Mouse (Mus musculus) kidney, embryonic 14.5 days (tissue): ENCODE results near the gene Atg2a. TPM values are rescaled to one million over a fixed set of nuclear protein-coding genes. Genes with fewer than 3 reads are reported as not detected.
A peak's percentile ranks its signal among the peaks of the same experiment; 100 is the strongest.
"Not testable (repeated sequence)": the region's sequence is repeated elsewhere in the genome, so short reads cannot be mapped to it uniquely, and the experiment has no call there.

Source experiments
- ATAC-seq: fragments of 200-750 bp; cut with Nextera tagmentation; 2 replicates; pipeline ENCODE4 v1.8.0; 2017; ENCODE audit warnings: moderate number of reproducible peaks, mild to moderate bottlenecking, moderate TSS enrichment, moderate library complexity; ENCODE audit not compliant: low FRiP score, low TSS enrichment
- H3K27ac ChIP-seq: fragments of 300-500 bp; sonication (generic); 2 replicates; pipeline ENCODE4 v1.5.1; 2014; ENCODE audit warnings: low read depth, mild to moderate bottlenecking, low read length, moderate library complexity, mixed read lengths
- H3K27me3 ChIP-seq: fragments of 300-500 bp; sonication (generic); 2 replicates; pipeline ENCODE4 v1.6.1; 2014; ENCODE audit warnings: mild to moderate bottlenecking, low read length; ENCODE audit not compliant: control insufficient read depth, insufficient read depth
- H3K36me3 ChIP-seq: fragments of 300-500 bp; sonication (generic); 2 replicates; pipeline ENCODE4 v1.6.1; 2014; ENCODE audit warnings: low read length, mixed read lengths; ENCODE audit not compliant: control insufficient read depth, insufficient read depth
- H3K4me1 ChIP-seq: fragments of 300-500 bp; sonication (generic); 2 replicates; pipeline ENCODE4 v1.6.1; 2014; ENCODE audit warnings: low read length, mixed read lengths; ENCODE audit not compliant: control insufficient read depth, insufficient read depth
- H3K4me2 ChIP-seq: fragments of 300-500 bp; sonication (generic); replicated peaks from 2 replicates; pipeline ENCODE4 v1.6.1; 2014; ENCODE audit warnings: low read depth, mild to moderate bottlenecking, low read length
- H3K4me3 ChIP-seq: fragments of 300-500 bp; sonication (generic); 2 replicates; pipeline ENCODE4 v1.5.1; 2014; ENCODE audit warnings: mild to moderate bottlenecking, low read length
- H3K9ac ChIP-seq: fragments of 300-500 bp; sonication (generic); 2 replicates; pipeline ENCODE4 v1.6.1; 2014; ENCODE audit warnings: low read depth, mild to moderate bottlenecking, low read length, moderate library complexity
- H3K9me3 ChIP-seq: fragments of 300-500 bp; sonication (generic); 2 replicates; pipeline ENCODE4 v1.6.1; 2016; ENCODE audit warnings: low read length; ENCODE audit not compliant: control insufficient read depth
- WGBS: fragments of 180-500 bp; shearing (Covaris S2); extraction: QIAGEN DNeasy Blood & Tissue Kit; methylation state at CpG from one replicate; pipeline ENCODE4 v1.1.7; 2014; 5-methylcytosine and 5-hydroxymethylcytosine counted together
- polyA plus RNA-seq: library from polyadenylated mRNA; unstranded; fragments of >200 nt; fragmentation: Nextera tagmentation; extraction: Ambion mirVana; gene quantifications from 2 replicates; pipeline ENCODE4 v1.2.1, GENCODE M21; 2014

Gene Atg2a
- polyA plus RNA-seq, 1 experiment from 2014 or later, result 12.4 TPM

DNA sequence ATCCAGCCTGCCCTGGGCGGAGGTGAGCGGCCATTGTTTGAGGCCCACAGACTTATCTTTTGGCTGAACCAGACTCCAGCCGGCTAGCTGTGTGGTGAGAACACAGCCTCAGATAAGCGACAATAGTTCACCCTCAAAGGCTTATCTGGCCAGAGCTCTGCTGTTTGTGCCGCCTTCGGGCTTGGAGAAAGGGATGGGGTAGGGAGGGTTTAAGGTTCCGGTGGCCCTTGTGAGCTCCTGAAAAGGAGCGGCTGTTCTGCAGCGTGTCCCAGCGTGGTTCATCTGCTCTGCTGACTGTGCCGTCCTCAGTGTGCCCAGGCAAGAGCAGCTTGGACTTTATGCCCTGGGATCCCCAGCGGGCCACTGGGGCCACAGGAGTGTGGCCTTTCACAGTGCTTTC is 43.0 kb downstream of the Atg2a start:
- Histone ChIP-seq H3K27me3 (no peaks in the 10 kb centered on the region), H3K4me3 (no peak overlapping the region), H3K9me3 (no peaks in the 10 kb centered on the region), H3K36me3 (peaks cover 69% of the 10 kb centered on the region), H3K4me1 (peaks cover 7% of the 10 kb centered on the region), H3K27ac (no peak overlapping the region), H3K9ac (no peak overlapping the region), H3K4me2 (no peak overlapping the region)
- WGBS, result 95% methylated on average over 12 of the region's 12 CpGs
- no peak for ATAC-seq

DNA sequence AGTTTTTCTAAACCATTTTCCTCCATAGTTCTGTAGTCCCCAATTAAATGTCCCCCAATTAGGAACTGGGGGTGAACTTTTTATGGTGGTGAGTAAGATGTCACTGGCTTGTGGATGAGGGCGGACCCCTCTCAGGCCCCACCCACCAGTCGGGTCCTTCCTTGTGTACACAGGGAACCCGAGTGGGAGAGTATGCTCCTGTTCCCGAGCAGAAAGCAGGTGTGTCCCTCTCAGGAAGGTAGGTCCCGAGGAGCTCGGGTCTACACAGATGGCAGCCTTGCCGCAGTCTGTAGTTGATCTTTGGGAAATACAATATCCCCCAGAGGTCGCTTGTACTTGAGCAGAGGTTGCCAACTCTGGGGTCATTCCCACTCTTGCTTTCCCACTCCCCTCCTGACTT is 43.8 kb downstream of the Atg2a start:
- ATAC-seq, result no peak
- Histone ChIP-seq H3K27me3 (no peaks in the 10 kb centered on the region), H3K9me3 (no peaks in the 10 kb centered on the region), H3K36me3 (peaks cover 68% of the 10 kb centered on the region), H3K4me3 (no peak overlapping the region), H3K4me2 (no peak overlapping the region), H3K27ac (no peak overlapping the region), H3K4me1 (no peaks in the 10 kb centered on the region), H3K9ac (no peak overlapping the region)
- 69% methylated on average over 8 of the region's 8 CpGs for WGBS

DNA sequence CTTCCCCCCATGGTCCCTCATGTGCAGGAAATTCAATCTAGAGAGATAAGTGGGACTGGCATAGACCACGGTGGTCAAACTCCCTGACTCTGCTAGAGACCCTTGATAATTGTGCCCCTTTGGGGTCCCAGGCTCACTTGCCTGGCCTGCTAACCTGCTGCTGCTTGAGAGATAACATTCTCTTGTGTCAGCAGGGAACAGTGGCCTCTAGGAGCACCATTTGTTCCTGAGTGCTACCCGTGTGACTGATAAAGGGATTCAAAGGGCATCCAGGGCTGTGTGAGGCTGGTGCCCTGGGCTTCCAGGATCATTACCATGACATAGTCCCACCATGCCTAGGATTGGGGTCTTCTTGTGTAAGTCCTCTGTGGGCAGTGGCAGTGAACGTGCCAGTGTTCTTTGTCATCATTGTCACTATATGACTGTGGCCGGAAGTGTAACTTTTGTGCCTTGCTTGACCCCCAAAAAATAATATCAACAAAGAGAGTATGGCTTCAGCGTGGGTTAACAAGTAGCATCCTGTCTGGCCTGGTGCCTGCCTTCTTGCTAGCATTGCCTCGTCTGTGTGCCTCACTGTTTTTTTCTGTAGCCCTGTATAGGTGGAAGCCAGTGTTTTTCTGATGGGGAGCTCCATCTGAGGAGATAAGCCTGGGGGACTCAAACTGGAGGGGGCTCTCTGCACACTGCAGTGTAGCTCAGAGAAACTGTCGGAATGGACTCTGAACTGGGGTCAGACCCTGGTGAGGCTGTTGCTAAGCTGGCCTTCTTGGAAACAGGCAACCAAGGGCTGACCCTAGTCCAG is 44.4 kb downstream of the Atg2a start:
- Histone ChIP-seq H3K4me1 (0 out of 2 replicates have a peak, but pooled peaks cover under 1% of the 10 kb centered on the region), H3K27ac (no peak overlapping the region), H3K9me3 (no peaks in the 10 kb centered on the region), H3K9ac (no peak overlapping the region; the same call in 1 of the 2 replicates), H3K4me3 (no peak overlapping the region), H3K27me3 (no peaks in the 10 kb centered on the region), H3K4me2 (no peak overlapping the region), H3K36me3 (peaks cover 63% of the 10 kb centered on the region)
- no peak for ATAC-seq
- WGBS, result 74% methylated on average over 7 of the region's 7 CpGs

DNA sequence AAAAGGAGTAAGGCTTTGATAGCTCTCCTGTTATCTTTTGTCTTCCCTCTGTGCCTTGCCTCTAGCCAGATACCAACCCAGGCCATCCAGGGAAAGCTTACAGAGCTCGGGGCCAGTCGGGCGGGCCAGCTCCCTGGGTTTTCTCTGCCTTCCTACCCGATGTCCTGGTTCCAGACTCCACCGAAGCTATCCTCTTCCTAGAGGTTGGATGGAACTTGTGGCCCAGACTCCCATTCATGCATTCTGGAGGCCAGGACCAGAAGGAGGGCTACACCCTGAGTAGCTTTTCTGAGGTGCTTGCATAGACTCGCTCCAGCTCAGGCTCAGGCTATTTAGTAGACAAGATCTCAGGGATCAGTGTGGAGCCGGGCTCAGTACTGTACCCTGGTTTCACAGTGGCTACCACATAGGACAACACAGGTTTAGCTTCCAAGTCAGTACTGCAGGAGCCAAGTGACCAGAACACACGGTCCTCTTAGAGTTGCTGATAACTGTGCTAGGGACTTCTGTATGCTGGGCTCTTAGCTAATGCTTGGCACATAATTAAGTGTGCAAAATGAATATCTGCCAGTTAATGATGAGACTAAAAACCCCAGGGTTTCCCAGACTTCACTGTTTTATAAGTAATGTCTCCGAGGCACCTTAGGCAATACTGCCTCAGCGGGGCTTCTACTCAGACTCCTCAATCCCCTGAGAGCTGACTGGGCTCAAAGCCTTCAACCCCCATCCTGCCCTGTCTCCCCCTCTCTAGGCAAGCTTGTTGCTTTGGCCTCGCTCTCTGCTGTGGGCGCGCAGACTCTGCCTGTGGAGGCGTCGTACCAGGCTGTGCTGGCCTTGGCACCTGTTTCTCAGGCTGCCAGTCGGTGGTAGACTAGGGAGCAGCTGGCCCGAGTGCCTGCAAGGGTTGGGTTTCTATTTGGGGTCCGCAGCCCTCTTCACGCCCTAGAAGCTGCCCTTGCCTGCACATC is 45.2 kb downstream of the Atg2a start:
- 91% methylated on average over 19 of the region's 19 CpGs for WGBS
- no peaks in the 10 kb centered on the region for H3K9me3 ChIP-seq
- no peak overlapping the region for H3K27ac ChIP-seq
- H3K9ac ChIP-seq, result no peak overlapping the region
- H3K4me1 ChIP-seq, result 0 out of 2 replicates have a peak, but pooled peaks cover 3% of the 10 kb centered on the region
- no peak overlapping the region for H3K4me3 ChIP-seq
- no peak for ATAC-seq
- no peaks in the 10 kb centered on the region for H3K27me3 ChIP-seq
- H3K4me2 ChIP-seq, result no peak overlapping the region
- H3K36me3 ChIP-seq, result peaks cover 60% of the 10 kb centered on the region

- Histone ChIP-seq H3K36me3 (peaks cover 49% of the 10 kb centered on the region), H3K27ac (no peak overlapping the region), H3K4me2 (no peak overlapping the region), H3K4me1 (0 out of 2 replicates have a peak, but pooled peaks cover 3% of the 10 kb centered on the region), H3K4me3 (no peak overlapping the region), H3K9ac (no peak overlapping the region), H3K27me3 (no peaks in the 10 kb centered on the region), H3K9me3 (no peaks in the 10 kb centered on the region)
- WGBS, result 66% methylated on average over 13 of the region's 13 CpGs
- ATAC-seq, result no peak
These were observed 46.9 kb downstream of the Atg2a start for GRCm38 (mm10) chr19:6288236-6288894.

DNA sequence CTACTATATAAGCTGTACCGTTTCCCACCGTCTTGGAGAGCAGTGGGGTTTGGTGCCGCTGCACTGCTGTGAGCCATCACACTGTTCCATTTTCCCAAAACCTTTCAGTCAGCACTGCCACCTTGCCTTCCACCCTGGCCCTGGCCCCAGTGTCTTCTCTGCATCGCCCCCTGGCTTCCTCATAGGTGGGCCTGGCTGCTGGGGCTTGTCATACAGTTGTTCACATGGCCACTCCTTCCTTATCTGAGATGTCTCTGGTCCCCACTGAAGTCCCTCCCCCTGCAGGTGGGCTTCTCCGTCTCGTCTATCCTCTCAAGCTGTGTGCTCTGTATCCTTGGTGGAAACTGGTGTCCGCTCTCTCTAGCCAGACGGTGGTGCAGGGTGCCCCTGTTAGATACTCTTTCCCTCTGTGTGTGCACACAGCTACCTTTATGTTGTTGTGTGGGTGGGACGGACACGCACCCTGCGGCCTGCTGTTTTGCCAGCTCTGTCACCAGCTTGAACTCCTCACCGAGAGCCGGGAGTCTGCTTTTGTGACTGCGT is 48.3 kb downstream of the Atg2a start:
- H3K9me3 ChIP-seq, result no peaks in the 10 kb centered on the region
- H3K27me3 ChIP-seq, result no peaks in the 10 kb centered on the region
- no peak overlapping the region for H3K27ac ChIP-seq
- WGBS, result 94% methylated on average over 14 of the region's 14 CpGs
- no peak for ATAC-seq
- no peak overlapping the region for H3K4me3 ChIP-seq
- H3K9ac ChIP-seq, result no peak overlapping the region
- 0 out of 2 replicates have a peak, but pooled peaks cover 3% of the 10 kb centered on the region for H3K4me1 ChIP-seq
- peaks cover 43% of the 10 kb centered on the region for H3K36me3 ChIP-seq
- no peak overlapping the region for H3K4me2 ChIP-seq

DNA sequence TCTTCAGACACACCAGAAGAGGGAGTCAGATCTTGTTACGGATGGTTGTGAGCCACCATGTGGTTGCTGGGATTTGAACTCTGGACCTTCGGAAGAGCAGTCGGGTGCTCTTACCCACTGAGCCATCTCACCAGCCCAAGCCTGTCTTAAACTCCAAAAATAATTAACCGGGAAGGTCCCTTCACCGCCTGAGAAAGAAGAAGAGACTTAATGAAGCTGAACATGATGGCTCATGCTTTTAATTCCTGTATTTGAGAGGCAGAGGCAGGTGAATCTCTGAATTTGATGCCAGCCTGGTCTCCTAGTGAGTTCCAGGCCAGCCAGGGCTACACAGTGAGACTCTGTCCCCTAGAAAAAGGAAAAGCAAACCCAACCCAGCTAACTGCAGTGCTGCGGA is 49.2 kb downstream of the Atg2a start:
- 80% methylated on average over 5 of the region's 6 CpGs for WGBS
- ATAC-seq, H3K4me1 ChIP-seq, H3K9ac ChIP-seq, H3K9me3 ChIP-seq, H3K27me3 ChIP-seq, H3K27ac ChIP-seq, H3K4me2 ChIP-seq, H3K4me3 ChIP-seq: not testable (repeated sequence)
- H3K36me3 ChIP-seq, result peaks cover 43% of the 10 kb centered on the region

- ATAC-seq, result peak; percentile 33; the same call in 1 of the 2 replicates
- H3K36me3 ChIP-seq, result peaks cover 47% of the 10 kb centered on the region
- H3K4me1 ChIP-seq, result 0 out of 2 replicates have a peak, but pooled peaks cover 3% of the 10 kb centered on the region
- H3K9ac ChIP-seq, result no peak overlapping the region
- 66% methylated on average over 10 of the region's 10 CpGs for WGBS
- H3K27ac ChIP-seq, result peak overlapping the region; percentile 32
- H3K4me2 ChIP-seq, result no peak overlapping the region
- H3K4me3 ChIP-seq, result no peak overlapping the region
- no peaks in the 10 kb centered on the region for H3K27me3 ChIP-seq
- no peaks in the 10 kb centered on the region for H3K9me3 ChIP-seq
These were observed 49.8 kb downstream of the Atg2a start for GRCm38 (mm10) chr19:6291117-6291781.
